Mouse (Mus musculus): ENCODE results near the gene Morn1.

The Morn1 gene

DNA sequence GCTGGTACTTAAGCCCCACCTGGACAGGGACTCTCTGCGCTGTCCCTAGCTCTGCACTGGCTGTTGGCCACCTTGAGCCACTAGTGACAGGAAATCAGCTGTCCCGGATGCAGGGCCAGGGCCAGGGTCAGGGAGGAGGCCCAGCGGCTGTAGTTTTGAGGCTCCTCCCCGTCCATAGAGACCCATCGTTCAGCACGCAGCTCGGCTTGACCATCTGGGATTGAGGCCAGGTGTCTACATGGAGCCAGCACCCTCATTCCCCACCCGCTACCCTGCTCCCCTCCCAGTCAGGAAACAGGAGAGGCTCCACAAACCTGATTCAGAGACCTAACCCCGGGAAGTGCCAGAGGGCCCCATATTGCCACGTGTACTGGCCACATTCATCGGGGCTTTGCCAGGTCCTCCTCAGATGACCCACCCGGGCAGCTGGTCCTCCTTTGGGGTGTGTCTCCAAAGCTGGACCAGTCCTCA is 54.5 kb downstream of the Morn1 start:
- DNase-seq, result peak; percentile 64 to 76

DNA sequence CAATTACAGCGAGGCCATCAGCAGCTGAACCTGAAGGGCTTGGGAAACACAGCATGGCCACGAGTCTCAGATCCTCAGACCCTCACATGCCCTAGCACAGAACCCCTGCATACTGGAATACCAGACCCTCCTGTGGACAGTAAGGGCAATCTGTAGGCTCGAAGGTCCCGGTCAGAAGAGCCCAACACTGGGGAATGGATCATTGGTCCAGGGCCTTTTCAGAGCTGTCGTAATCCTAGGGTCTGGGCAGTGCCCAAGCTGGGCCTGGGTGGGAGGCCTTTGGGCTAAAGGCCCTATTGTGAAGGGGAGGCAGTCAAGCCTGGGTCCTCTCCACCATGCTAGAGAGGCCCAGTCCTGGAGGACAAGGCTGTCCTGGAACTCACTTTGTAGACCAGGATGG is 56.5 kb downstream of the Morn1 start:
- DNase-seq, result no peak

DNA sequence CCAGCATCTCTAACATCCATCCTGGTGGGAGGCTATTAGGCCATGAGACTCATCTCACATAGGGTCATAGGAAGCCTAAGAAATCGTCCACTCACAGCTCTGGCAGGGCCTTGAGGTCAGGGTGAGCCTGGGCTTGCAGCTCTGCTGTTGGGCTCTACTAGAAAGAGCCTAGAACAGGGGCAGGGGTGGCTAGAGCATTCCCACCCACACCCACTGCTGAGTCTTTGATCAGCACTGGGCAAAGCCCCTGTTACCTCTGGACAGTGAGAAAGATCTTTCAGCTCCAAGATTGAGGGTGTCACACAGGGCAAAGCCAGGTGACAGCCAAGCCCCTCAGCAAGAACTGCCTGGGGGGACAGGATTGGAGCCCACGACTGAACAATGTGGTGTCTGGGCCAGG is 57.0 kb downstream of the Morn1 start:
- DNase-seq, result no peak

- peak; percentile 75 to 85 for DNase-seq
Observed at GRCm38 (mm10) chr4:155143871-155144502, 57.6 kb downstream of the Morn1 start.

GRCm38 (mm10) chr4:155144548-155145180 is 58.3 kb downstream of the Morn1 start:
- DNase-seq, result peak in 1 of 2 experiments; percentile 38

DNA sequence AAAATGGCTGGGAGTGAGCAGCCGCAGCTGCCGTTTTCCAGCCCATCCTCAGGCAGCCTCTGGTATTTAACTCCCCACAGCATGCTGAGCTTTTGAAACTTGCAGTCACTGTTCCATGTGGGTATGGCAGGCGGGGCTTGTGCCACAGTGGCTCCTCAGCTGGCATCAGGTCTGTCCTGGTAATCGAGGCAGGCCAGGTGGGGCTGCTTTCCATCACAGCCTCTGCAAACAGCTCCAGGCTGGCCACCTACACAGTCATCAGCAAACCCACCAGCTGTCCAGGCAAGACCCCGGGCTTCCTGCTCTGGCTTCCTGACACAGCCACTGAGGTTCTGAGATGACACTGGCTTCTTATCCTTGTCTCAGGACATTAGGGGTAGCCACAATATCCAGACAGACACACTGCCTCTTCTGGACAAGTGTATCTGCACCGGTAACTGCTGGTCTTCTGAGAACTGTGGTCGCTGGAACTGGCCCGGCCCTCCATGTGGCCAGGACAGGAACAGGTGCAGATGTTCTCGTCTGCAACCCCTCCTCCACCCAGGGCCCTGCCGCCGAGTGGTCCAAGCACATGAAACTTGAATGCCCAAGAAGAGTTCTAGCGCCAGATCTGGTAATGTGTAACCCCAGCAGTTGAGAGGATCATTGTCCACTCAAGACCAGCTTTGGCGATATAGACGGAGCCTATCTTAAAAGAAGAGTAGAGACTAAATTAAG is 59.9 kb downstream of the Morn1 start:
- peak; percentile 33 to 47 for DNase-seq

DNA sequence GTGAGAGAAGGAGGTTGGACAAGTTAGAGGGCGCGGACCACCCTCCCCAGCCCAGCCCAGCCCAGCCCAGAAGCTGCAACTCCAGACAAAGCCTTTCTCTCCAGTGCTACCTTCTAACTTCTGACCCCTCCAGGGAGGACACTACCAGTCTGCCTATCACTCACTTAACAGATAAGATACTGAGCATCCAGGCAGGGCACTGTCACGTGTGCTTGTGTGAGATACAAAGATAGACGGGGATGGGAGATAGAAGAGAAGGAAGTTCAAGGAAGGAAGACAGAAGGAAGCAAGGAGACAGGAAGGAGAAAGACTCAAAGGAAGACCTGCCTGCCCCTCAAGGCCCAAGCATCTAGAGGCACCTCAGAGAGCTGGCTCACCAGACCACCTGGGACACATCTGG is 62.1 kb downstream of the Morn1 start:
- DNase-seq, result no peak

GRCm38 (mm10) chr4:155148910-155149698 is 62.7 kb downstream of the Morn1 start:
- peak; percentile 73 to 85 for DNase-seq

DNA sequence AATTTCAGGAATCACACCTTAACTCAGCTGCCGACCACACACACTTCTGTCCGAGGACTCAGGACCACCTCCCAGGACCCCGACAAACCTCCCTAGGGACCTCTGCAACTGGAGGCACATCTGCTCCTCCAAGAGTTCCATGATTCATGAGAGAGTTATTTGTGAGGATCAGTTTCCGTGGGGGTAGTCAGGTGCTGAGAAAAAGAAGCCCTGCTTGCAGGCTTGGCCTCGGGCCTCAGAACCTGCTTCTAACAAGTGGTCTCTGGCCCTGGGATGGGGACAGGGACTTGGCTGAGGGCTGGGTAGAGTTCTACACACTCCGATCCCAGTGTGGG is 63.5 kb downstream of the Morn1 start:
- no peak for DNase-seq

GRCm38 (mm10) chr4:155150276-155151113 is 64.1 kb downstream of the Morn1 start:
- peak; percentile 93 to 96 for DNase-seq

DNA sequence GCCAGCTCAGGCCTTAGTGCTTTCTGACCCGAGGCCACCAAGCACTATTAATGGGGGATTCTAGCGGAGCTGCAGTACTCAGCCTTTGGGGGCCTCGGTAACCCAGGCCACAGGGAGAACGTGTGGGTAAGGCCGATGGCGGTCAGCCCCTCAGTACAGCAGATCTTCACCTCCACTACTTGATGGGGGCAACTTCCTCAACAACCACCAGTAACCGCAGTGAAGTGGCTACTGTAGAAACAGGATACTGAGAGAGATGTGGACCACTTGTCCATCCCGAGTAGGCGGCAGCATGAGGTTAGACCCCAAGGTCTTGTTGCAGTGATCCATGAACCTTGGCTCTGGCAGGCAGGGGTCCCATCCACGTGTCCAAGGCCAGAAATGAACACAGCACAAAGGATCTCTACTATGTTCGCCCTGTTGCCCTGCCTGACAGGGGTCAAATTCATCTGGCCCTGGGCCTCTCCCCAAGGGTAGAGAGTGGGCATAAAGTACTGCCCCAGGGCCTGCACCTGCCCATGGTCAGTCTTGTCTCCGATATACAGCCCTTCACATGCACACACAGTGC is 64.9 kb downstream of the Morn1 start:
- peak in 1 of 2 experiments; percentile 38 for DNase-seq

GRCm38 (mm10) chr4:155151845-155152244 is 65.5 kb downstream of the Morn1 start:
- peak in 1 of 2 experiments; percentile 40 for DNase-seq

GRCm38 (mm10) chr4:155152476-155152875 is 66.1 kb downstream of the Morn1 start:
- no peak for DNase-seq

- DNase-seq, result no peak
Observed at GRCm38 (mm10) chr4:155153389-155154072, 67.2 kb downstream of the Morn1 start.

GRCm38 (mm10) chr4:155154986-155155385 is 68.6 kb downstream of the Morn1 start:
- peak; percentile 36 to 51 for DNase-seq

DNA sequence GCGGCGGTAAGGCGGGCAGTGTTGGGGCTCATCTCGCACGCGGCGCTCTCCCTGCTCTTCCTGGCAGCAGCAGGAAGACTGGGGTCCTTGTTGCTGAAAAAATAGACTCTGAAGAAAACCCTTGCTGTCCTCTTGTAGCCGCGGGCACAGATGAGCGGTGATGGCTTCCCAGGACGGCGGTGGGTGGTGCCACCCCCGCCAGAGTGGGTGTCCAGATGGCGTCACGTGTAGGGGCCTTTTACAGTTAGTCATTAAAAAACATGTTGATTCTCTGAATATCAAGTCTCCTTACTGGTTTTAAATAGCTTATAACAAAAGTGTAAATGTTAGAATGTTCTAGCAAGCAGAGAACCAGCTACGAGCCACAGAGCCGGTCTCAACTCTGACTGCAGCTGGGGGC is 70.4 kb downstream of the Morn1 start:
- DNase-seq, result no peak

DNA sequence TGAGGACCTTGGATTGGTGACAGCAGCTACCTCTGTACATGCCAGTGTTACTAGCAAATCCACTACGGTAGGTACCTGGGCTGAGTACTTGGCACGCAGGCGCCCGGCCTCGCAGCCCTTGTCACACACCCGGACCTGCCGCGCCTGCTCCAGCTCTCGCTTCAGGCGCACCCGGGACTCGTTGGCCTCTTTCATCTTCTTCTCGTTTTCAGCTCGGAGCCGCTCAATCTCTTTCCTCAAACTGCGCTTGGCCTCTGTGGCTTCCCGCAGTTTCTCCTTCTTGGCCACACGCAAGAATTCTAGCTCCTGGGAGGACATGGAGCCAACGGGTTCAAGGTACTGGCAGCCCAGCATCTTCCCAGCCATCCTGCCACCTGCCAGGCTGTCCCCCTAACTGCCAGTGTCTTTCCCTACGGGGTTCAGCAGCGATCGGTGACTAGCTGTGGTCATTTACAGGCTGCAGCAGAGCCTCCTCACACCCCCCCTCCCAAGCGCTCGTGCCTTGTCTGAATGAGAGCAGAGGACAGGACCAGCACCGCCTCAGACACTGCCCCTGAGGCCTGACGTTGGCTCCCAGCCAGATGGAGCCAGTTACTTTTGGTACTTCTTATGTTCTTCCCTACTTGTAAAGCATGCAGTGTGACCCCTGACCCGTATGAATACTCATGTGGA is 71.6 kb downstream of the Morn1 start:
- DNase-seq, result peak in 1 of 2 experiments; percentile 43

DNA sequence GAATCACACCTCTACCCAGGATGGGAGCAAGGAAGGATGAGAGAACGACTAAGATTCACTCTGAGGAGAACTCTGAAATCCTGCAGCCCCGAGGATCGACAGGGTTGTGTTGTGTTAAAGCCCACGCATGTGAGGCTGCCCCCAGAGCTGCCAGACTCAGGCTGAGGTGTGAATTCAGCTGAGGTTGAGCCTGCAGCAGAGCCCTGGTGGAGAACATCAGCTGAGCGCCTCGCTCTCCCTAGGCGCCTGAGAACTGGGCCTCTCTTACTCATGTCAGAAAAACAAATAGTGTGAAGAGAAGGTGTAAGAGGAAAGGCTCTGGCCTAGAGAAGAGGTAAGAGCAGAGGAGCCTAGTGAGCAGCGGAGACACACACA is 72.2 kb downstream of the Morn1 start:
- DNase-seq, result no peak

- DNase-seq, result peak in 1 of 2 experiments; percentile 38
Observed at GRCm38 (mm10) chr4:155162433-155163319, 76.3 kb downstream of the Morn1 start.

GRCm38 (mm10) chr4:155163320-155163651 is 76.9 kb downstream of the Morn1 start:
- peak in 1 of 2 experiments; percentile 30 for DNase-seq
